Mouse (Mus musculus): ENCODE results near the gene Xlr3b.
"Not testable (repeated sequence)": the region's sequence is repeated elsewhere in the genome, so short reads cannot be mapped to it uniquely, and the experiment has no call there.

Xlr3b gene

GRCm38 (mm10) chrX:73191934-73192333 is at the start of gene Xlr3b:
Xlr3b (plus strand) TSS chrX:73192207.
- peak; percentile 89 for DNase-seq (ENCODE audit: extremely low read depth, low read depth)

GRCm38 (mm10) chrX:73143218-73143618 is 48.8 kb upstream of the Xlr3b start:
- DNase-seq (ENCODE audit: extremely low read depth, low read depth), result not testable (repeated sequence)

- DNase-seq (ENCODE audit: extremely low read depth, low read depth), result not testable (repeated sequence)
These were observed 43.5 kb upstream of the Xlr3b start, which contains the start of gene Xlr5b for GRCm38 (mm10) chrX:73148496-73148895. Xlr5b (plus strand) TSS chrX:73148796.

- DNase-seq (ENCODE audit: extremely low read depth, low read depth), result not testable (repeated sequence)
These were observed 42.7 kb upstream of the Xlr3b start, which contains the start of gene DXBay18 for GRCm38 (mm10) chrX:73149350-73149749. DXBay18 (minus strand) TSS chrX:73149450.

- DNase-seq (ENCODE audit: extremely low read depth, low read depth), result not testable (repeated sequence)
These were observed 15.1 kb upstream of the Xlr3b start, which contains the start of gene Spin2d for GRCm38 (mm10) chrX:73176889-73177288. Spin2d (minus strand) TSS chrX:73176989.

- DNase-seq (ENCODE audit: extremely low read depth, low read depth), result not testable (repeated sequence)
These were observed 22.0 kb downstream of the Xlr3b start, which contains the start of gene Xlr4b for GRCm38 (mm10) chrX:73213819-73214564. Xlr4b (plus strand) TSS chrX:73214333.

GRCm38 (mm10) chrX:73225365-73225764 is 33.4 kb downstream of the Xlr3b start:
- DNase-seq (ENCODE audit: extremely low read depth, low read depth), result no peak

GRCm38 (mm10) chrX:73227914-73228605 is 36.1 kb downstream of the Xlr3b start, which contains the start of gene F8a:
F8a (plus strand) TSS chrX:73228291.
- DNase-seq (ENCODE audit: extremely low read depth, low read depth), result peak; percentile 94

- peak; percentile 17 for DNase-seq (ENCODE audit: extremely low read depth, low read depth)
These were observed 36.7 kb downstream of the Xlr3b start for GRCm38 (mm10) chrX:73228606-73229214.

- DNase-seq (ENCODE audit: extremely low read depth, low read depth), result peak; percentile 24
These were observed 37.3 kb downstream of the Xlr3b start for GRCm38 (mm10) chrX:73229288-73229687.

GRCm38 (mm10) chrX:73242821-73243325 is 50.9 kb downstream of the Xlr3b start, which contains the start of gene Xlr4c:
Xlr4c (minus strand) TSS chrX:73243130.
- not testable (repeated sequence) for DNase-seq (ENCODE audit: extremely low read depth, low read depth)

Measured in MEL-GATA-1-ER (cell line).